Mouse (Mus musculus): ENCODE results near the gene Prdm16.

DNA sequence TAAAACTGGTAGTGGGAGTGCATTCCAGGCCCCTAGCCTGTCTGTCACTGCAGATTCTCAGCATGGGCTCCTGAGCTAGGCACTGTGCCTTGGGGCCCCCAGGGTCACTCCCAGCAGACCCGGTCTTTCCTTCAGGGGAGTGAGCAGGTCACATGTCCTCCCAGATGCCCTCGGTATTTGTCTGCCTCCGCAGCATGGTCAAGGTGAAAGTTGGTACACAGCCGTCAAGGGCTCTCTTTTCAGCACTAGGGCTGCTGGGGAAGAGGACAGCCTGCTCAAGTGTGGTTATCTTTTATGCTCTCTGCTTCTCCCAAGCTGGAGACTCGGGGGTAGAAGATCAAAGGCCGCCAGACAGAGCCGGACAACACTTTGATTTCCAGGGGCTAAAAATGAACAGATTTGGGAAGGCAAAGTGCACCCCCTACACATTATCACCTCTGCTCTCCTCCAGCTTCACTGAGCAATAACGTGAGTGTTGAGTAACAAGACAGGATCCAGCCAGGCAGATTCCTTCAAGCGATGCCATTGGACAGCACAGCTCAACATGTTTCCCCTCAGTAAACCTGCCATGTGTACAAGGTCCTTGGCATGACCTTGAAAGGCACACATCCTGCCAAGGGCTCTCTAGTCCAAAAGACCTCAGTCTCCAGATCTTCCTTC lies 193.9 kb downstream of the Prdm16 start:
- no peak for TF ChIP-seq POLR2A (IDR thresholded peaks at IDR 0.05; ENCODE audit: borderline replicate concordance, insufficient read depth, low read length)
- no peak for TF ChIP-seq CTCF (IDR thresholded peaks at IDR 0.05; ENCODE audit: borderline replicate concordance, insufficient read depth, low read depth, low read length)

All from cerebellum, adult 2 months (tissue).